Mouse (Mus musculus): ENCODE measurements around the gene Dock2. TPM values are rescaled to one million over a fixed set of nuclear protein-coding genes. Genes with fewer than 3 reads are reported as not detected.

The Dock2 gene
- polyA plus RNA-seq, 1 experiment from 2014 or later = 0.43 TPM

DNA sequence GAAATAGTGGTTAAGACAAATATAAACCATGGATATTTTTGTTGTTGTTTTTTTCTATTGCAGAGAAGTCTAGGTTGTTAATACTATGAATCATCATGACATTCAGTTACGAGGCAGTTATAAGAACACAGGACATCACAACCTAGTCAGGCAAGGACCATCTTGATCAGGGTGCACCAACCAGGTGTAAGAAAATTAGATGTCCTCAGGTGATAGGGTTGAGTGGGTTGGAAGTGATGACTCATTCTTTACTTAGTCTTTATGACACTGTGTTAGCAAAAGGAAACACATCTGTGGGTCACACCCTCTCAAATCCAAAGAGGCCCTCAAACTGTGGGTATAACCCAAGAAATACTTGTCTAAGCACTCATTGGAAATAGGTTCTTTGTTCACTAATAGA, 277.3 kb downstream of the Dock2 start:
- Histone ChIP-seq H3K9me3 (no peaks in the 10 kb centered on the region), H3K36me3 (replicated peaks) (no peaks in the 10 kb centered on the region), H3K4me1 (no peaks in the 10 kb centered on the region), H3K4me3 (no peak overlapping the region), H3K27me3 (ENCODE audit: poor library complexity, severe bottlenecking) (no peaks in the 10 kb centered on the region), H3K27ac (no peak overlapping the region)
- 93% methylated on average over 1 of the region's 1 CpGs for WGBS
- DNase-seq (ENCODE audit: extremely low spot score, low spot score) = no peak

DNA sequence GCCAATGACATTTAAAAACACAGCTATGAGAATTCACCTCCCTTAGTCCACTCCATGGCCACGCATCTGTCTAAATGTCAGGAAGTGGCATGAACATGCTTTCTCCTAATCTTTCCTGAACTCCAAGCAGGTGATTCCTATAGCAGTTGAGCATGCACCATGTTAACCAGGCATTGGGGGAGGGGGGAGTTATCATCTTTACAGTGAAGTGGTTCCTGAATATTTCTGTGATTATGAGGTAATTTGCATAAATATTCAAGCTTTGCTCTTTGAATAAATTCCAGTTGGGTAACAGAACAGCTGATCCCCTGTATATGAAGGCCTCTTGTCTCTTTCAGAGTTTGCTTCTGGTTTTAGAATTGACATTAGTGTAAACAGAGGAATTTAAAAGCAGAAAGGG, 284.0 kb downstream of the Dock2 start:
- Histone ChIP-seq H3K4me1 (no peaks in the 10 kb centered on the region), H3K27me3 (ENCODE audit: poor library complexity, severe bottlenecking) (no peaks in the 10 kb centered on the region), H3K4me3 (no peak overlapping the region), H3K9me3 (no peaks in the 10 kb centered on the region), H3K36me3 (replicated peaks) (no peaks in the 10 kb centered on the region), H3K27ac (no peak overlapping the region)
- no peak for DNase-seq (ENCODE audit: extremely low spot score, low spot score)
- 95% methylated on average over 1 of the region's 1 CpGs for WGBS

DNA sequence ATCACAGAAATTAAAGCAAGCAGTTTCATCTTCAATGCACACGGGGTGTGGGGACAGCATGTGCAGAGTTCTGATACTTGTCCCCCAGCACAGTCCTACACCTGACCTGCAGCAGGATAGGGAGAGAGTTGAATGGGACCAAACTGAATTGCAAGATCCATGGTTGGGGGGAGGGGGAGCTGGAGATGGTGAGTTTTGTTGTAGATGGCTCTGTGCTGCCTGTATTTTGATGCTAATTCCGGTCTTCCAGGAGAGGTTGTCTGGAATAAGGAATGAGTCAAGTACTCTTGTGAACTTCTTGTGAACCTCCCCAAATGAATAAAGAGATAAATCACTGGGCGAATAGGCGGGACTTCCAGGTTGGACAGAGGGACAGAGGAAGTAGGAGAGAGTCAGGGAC, 289.0 kb downstream of the Dock2 start:
- 79% methylated on average over 4 of the region's 4 CpGs for WGBS
- Histone ChIP-seq H3K9me3 (no peaks in the 10 kb centered on the region), H3K4me3 (no peak overlapping the region), H3K4me1 (no peaks in the 10 kb centered on the region), H3K27me3 (ENCODE audit: poor library complexity, severe bottlenecking) (no peaks in the 10 kb centered on the region), H3K27ac (no peak overlapping the region), H3K36me3 (replicated peaks) (no peaks in the 10 kb centered on the region)
- no peak for DNase-seq (ENCODE audit: extremely low spot score, low spot score)

DNA sequence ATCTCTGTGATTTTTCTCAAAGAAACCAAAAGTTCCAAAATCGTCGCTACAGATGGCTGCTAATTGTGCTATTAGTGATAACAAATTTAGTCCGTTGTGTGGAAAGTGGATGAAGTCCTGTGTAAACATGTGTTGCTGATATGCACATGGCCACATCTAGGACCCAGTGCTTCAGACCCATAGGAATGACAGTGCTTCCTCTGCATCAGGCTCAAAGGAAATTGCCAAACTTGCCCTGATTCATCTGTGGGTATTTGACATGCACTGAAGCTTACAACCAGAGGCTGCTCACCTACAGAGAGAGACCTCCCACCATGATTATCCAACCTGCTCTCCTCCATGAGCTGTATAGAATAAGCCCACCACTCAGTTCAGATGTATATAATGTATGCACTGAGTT, 290.7 kb downstream of the Dock2 start:
- DNase-seq (ENCODE audit: extremely low spot score, low spot score) = no peak
- H3K27ac ChIP-seq = no peak overlapping the region
- H3K9me3 ChIP-seq = no peaks in the 10 kb centered on the region
- 89% methylated on average over 3 of the region's 3 CpGs for WGBS
- H3K4me3 ChIP-seq = no peak overlapping the region
- H3K27me3 ChIP-seq (ENCODE audit: poor library complexity, severe bottlenecking) = no peaks in the 10 kb centered on the region
- no peaks in the 10 kb centered on the region for H3K4me1 ChIP-seq
- H3K36me3 ChIP-seq (replicated peaks) = no peaks in the 10 kb centered on the region

DNA sequence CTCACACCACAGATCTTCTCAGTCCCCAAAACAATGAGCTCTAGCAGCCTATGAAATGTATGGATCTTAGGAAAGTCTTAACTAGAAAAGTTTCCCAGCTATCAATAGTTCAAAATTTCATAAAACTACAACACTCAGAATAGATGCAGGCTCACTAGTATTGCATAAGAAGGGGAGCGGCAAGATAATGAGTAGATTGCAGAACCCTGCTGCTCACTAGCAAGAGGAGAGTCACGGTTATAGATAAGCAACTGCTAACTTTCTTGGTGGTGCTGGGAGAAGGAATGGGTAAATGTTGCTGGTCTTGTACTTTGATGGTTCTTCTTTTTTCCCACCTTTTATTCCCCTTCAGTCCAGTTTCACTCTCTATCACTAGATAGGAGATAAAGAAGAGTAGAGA, 291.5 kb downstream of the Dock2 start:
- Histone ChIP-seq H3K9me3 (no peaks in the 10 kb centered on the region), H3K4me3 (no peak overlapping the region), H3K27ac (no peak overlapping the region), H3K36me3 (replicated peaks) (no peaks in the 10 kb centered on the region), H3K27me3 (ENCODE audit: poor library complexity, severe bottlenecking) (no peaks in the 10 kb centered on the region), H3K4me1 (no peaks in the 10 kb centered on the region)
- DNase-seq (ENCODE audit: extremely low spot score, low spot score) = no peak
- WGBS = 96% methylated on average over 2 of the region's 2 CpGs

DNA sequence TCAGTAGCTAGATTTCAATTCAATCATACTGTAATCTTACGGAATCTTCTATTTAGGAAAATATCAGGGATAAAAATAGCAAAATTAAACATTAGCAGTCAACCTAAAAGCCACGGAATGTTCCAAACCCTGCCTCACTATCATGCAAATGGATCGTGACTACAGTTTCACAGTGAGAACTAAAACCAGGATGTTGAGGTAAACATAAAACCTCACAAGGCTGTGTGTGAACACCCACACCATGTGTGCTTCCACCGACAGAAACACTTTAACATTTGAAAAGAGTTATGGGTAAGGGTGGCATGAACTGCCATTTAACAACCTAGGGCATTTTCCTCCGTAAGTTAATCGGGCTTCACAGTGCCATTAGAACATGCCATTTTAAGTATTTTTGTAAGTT, 294.1 kb downstream of the Dock2 start:
- H3K9me3 ChIP-seq = peaks cover 7% of the 10 kb centered on the region; the same call in 1 of the 2 replicates
- H3K27ac ChIP-seq = no peak overlapping the region
- DNase-seq (ENCODE audit: extremely low spot score, low spot score) = no peak
- WGBS = 93% methylated on average over 6 of the region's 6 CpGs
- H3K4me1 ChIP-seq = no peaks in the 10 kb centered on the region
- H3K27me3 ChIP-seq (ENCODE audit: poor library complexity, severe bottlenecking) = no peaks in the 10 kb centered on the region
- no peaks in the 10 kb centered on the region for H3K36me3 ChIP-seq (replicated peaks)
- no peak overlapping the region for H3K4me3 ChIP-seq

DNA sequence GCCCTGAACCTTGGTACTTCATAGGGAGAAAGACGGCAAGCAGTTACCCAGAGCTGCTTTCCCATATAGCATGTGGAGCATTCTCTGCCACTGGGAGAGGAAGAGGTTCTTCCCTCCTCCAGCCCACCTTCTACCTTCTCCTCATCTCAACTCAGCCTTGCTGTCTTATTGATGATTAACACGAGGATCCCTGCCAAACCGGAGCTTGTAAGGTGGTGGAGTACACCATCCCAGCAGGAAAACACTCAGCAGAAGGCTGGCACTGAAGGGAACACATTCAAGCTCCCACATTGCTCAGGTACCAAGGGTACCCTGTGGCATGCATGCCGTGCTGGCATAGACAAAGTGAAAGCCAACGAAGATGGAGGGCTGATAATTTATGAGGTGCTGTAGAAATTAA, 304.4 kb downstream of the Dock2 start:
- no peaks in the 10 kb centered on the region for H3K9me3 ChIP-seq
- H3K4me3 ChIP-seq = no peak overlapping the region
- H3K27ac ChIP-seq = no peak overlapping the region
- 83% methylated on average over 5 of the region's 5 CpGs for WGBS
- H3K27me3 ChIP-seq (ENCODE audit: poor library complexity, severe bottlenecking) = no peaks in the 10 kb centered on the region
- 0 out of 2 replicates have a peak, but pooled peaks cover 5% of the 10 kb centered on the region for H3K4me1 ChIP-seq
- no peak for DNase-seq (ENCODE audit: extremely low spot score, low spot score)
- H3K36me3 ChIP-seq (replicated peaks) = no peaks in the 10 kb centered on the region

DNA sequence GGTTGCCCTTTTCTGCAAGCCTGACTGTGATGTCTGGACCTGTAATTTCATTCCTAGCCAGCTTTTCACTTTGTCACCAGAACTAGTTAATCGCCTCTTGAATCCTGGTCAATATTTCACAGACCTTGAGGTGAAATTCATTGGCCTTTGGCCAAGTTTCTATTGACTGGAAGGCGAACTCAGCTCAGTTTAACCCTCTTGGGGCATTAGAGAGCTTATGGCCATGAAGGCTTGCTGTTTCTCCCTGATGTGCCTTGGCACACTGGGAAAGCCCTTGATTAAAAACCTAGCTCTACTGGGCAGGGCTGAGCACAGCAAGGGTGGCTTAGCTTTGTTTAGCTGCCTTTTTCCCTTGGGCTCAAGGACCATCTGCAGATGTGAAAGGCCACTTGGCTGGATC, 313.9 kb downstream of the Dock2 start:
- H3K27me3 ChIP-seq (ENCODE audit: poor library complexity, severe bottlenecking) = no peaks in the 10 kb centered on the region
- no peak for DNase-seq (ENCODE audit: extremely low spot score, low spot score)
- H3K27ac ChIP-seq = no peak overlapping the region
- no peaks in the 10 kb centered on the region for H3K36me3 ChIP-seq (replicated peaks)
- 0 out of 2 replicates have a peak, but pooled peaks cover 2% of the 10 kb centered on the region for H3K4me1 ChIP-seq
- no peak overlapping the region for H3K4me3 ChIP-seq
- H3K9me3 ChIP-seq = no peaks in the 10 kb centered on the region
- WGBS = 90% methylated on average over 2 of the region's 2 CpGs

DNA sequence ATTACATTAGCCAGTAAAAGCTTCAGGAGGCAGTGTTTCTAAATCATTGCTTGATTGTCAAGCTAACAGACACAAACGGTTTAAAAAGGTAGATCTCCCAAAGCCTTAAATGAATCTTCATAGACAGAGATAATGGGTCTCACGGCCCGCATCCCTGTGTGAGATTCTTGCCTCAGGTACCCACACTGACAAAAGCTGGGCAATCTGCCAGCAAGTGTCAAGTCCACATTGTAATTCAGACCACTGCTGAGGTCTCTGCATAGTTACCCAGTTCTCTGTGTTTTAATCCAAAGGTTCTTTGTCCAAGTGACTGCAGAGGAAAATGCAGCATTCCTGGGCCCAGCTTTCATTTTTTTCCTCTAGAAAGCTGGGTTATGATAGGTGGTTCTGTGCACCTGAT, 315.1 kb downstream of the Dock2 start:
- H3K4me1 ChIP-seq = no peaks in the 10 kb centered on the region

DNA sequence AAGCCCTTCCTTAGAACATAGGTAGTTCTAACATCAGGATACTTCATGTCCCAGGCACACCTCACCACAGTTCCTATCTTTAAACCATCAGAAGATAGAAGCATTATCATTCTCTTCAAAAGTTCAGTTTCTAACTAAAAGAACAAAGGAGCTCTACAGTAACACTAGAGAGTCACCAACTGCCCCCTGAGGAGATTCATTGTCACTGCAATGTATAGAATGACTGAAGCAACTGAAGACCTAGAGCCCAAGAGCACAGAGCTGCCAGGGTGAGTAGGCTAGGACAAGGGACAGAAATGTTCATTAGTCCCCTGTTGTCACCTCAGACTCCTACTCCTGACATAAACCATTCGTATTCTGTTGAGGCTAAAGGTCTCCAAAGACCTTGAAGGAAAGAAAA, 316.6 kb downstream of the Dock2 start:
- no peak overlapping the region for H3K27ac ChIP-seq
- DNase-seq (ENCODE audit: extremely low spot score, low spot score) = no peak
- no peaks in the 10 kb centered on the region for H3K9me3 ChIP-seq
- no peak overlapping the region for H3K4me3 ChIP-seq
- H3K36me3 ChIP-seq (replicated peaks) = no peaks in the 10 kb centered on the region
- H3K4me1 ChIP-seq = no peaks in the 10 kb centered on the region
- H3K27me3 ChIP-seq (ENCODE audit: poor library complexity, severe bottlenecking) = no peaks in the 10 kb centered on the region
- WGBS = 73% methylated on average over 1 of the region's 1 CpGs

More for the DNA sequence above, 315.1 kb downstream of the Dock2 start:
- WGBS = 88% methylated on average over 3 of the region's 3 CpGs
- Histone ChIP-seq H3K27me3 (ENCODE audit: poor library complexity, severe bottlenecking) (no peaks in the 10 kb centered on the region), H3K36me3 (replicated peaks) (no peaks in the 10 kb centered on the region), H3K9me3 (no peaks in the 10 kb centered on the region), H3K27ac (no peak overlapping the region), H3K4me3 (no peak overlapping the region)
- DNase-seq (ENCODE audit: extremely low spot score, low spot score) = no peak

DNA sequence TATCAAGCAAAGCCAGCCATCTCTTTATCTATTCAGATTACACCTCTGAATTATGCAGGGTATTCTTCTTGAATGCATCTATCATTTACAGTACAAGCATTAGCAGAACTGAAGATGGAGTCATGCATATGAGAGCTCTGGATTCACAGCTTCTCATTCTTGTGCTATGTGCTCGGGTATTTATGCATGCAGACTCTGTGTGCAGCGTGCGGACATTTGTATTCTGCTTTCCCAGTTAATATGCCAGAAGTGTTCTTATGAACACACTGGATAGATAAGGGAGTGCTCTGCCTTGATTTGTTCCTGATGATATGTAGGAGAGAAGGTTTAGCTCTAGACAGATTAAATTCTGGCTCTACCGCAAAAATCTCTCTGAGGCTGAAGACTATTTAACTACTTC, 333.7 kb downstream of the Dock2 start:
- Histone ChIP-seq H3K9me3 (no peaks in the 10 kb centered on the region), H3K36me3 (replicated peaks) (no peaks in the 10 kb centered on the region), H3K4me1 (no peaks in the 10 kb centered on the region), H3K4me3 (no peak overlapping the region), H3K27me3 (ENCODE audit: poor library complexity, severe bottlenecking) (no peaks in the 10 kb centered on the region), H3K27ac (no peak overlapping the region)
- DNase-seq (ENCODE audit: extremely low spot score, low spot score) = no peak
- WGBS = 92% methylated on average over 4 of the region's 4 CpGs

DNA sequence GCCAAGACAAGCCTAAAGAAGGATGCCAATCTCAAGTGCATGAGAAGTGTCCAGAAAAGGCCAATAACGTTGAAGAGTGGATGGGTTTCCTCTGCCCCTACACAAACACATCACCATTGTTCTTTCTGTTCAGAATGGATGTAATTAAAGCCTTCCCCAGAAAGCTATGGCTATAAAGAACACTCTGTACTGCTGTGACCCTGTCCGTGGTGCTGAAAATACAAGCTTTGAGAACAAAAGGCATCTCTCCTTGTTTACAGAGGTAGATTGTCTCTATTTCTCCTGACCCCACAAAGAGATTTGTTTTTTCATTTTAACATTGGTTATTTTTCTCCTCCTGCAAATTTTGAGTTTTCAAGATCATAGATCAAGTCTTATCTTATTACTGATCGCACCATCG, 335.8 kb downstream of the Dock2 start:
- H3K4me1 ChIP-seq = no peaks in the 10 kb centered on the region
- DNase-seq (ENCODE audit: extremely low spot score, low spot score) = peak; percentile 31
- no peaks in the 10 kb centered on the region for H3K27me3 ChIP-seq (ENCODE audit: poor library complexity, severe bottlenecking)
- no peak overlapping the region for H3K27ac ChIP-seq
- H3K9me3 ChIP-seq = no peaks in the 10 kb centered on the region
- no peak overlapping the region for H3K4me3 ChIP-seq
- 45% methylated on average over 4 of the region's 4 CpGs for WGBS
- no peaks in the 10 kb centered on the region for H3K36me3 ChIP-seq (replicated peaks)

DNA sequence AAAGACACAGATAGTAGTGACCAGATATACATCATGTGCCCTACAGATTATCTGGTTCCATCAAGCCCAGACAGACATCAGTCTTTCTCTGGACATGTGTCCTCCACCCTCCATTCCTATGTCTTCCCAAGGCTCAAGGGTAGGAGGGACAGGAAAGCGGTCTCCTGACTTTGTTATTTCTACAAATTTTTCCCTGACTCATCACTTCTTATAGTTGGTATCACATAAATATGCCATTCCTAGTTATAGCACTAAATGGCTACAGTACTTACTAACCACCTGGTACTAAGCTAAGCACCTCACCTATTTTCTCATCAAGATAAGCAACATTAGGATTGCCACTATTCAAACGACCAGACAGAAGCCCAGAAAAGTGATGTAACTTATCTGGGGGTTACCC, 345.3 kb downstream of the Dock2 start:
- DNase-seq (ENCODE audit: extremely low spot score, low spot score) = no peak
- no peaks in the 10 kb centered on the region for H3K4me1 ChIP-seq
- WGBS = 73% methylated on average over 2 of the region's 2 CpGs
- no peaks in the 10 kb centered on the region for H3K9me3 ChIP-seq
- H3K36me3 ChIP-seq (replicated peaks) = no peaks in the 10 kb centered on the region
- H3K27ac ChIP-seq = no peak overlapping the region
- H3K4me3 ChIP-seq = no peak overlapping the region
- H3K27me3 ChIP-seq (ENCODE audit: poor library complexity, severe bottlenecking) = no peaks in the 10 kb centered on the region

DNA sequence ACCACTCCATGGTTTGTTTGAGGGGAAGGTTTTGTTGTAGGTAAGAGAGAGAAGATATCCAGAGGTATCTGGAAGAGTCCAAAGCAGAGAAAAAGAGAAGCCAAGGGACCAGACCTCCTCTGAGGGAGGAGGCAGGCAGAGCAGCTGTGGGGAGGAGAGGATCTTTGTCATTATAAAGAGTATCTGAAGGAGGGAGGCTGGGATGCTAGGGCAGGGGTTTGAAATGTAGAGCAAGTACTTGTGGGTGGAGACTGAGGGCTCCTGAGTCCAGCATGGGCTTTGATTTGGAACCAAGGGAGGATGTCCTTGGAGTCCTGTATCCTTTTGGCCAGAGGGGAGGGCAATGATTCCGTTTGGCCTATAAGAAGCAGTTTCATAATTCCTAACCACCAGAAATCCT, 346.2 kb downstream of the Dock2 start:
- H3K4me1 ChIP-seq = no peaks in the 10 kb centered on the region
- no peaks in the 10 kb centered on the region for H3K36me3 ChIP-seq (replicated peaks)
- no peak overlapping the region for H3K27ac ChIP-seq
- no peaks in the 10 kb centered on the region for H3K9me3 ChIP-seq
- no peak for DNase-seq (ENCODE audit: extremely low spot score, low spot score)
- H3K4me3 ChIP-seq = no peak overlapping the region
- WGBS = 89% methylated on average over 1 of the region's 1 CpGs
- no peaks in the 10 kb centered on the region for H3K27me3 ChIP-seq (ENCODE audit: poor library complexity, severe bottlenecking)

Measured in forebrain, embryonic 10.5 days (tissue).